Mouse (Mus musculus) intestine, embryonic 15.5 days (tissue): ENCODE data around the gene Prdm10. TPM values are rescaled to one million over a fixed set of nuclear protein-coding genes. Genes with fewer than 3 reads are reported as not detected.

ENCODE experiments used
- ATAC-seq: fragments of 200-750 bp; cut with Nextera tagmentation; 2 replicates; pipeline ENCODE4 v1.8.0; 2017; ENCODE audit warnings: moderate TSS enrichment, moderate library complexity
- H3K27ac ChIP-seq: fragments of 300-500 bp; sonication (generic); 2 replicates; pipeline ENCODE4 v1.5.1; 2015; ENCODE audit warnings: mild to moderate bottlenecking, inconsistent platforms
- H3K27me3 ChIP-seq: fragments of 300-500 bp; sonication (generic); replicated peaks from 2 replicates; pipeline ENCODE4 v1.6.1; 2015; ENCODE audit warnings: inconsistent platforms
- H3K36me3 ChIP-seq: fragments of 300-500 bp; sonication (generic); 2 replicates; pipeline ENCODE4 v1.6.1; 2015; ENCODE audit warnings: inconsistent platforms
- H3K4me1 ChIP-seq: fragments of 300-500 bp; sonication (generic); replicated peaks from 2 replicates; pipeline ENCODE4 v1.6.1; 2015; ENCODE audit warnings: inconsistent platforms
- H3K4me2 ChIP-seq: fragments of 300-500 bp; sonication (generic); replicated peaks from 2 replicates; pipeline ENCODE4 v1.6.1; 2015; ENCODE audit warnings: mild to moderate bottlenecking, inconsistent platforms
- H3K4me3 ChIP-seq: fragments of 300-500 bp; sonication (generic); replicated peaks from 2 replicates; pipeline ENCODE4 v1.5.1; 2015; ENCODE audit warnings: inconsistent platforms
- H3K9ac ChIP-seq: fragments of 300-500 bp; sonication (generic); 2 replicates; pipeline ENCODE4 v1.6.1; 2015; ENCODE audit warnings: inconsistent platforms
- H3K9me3 ChIP-seq: fragments of 300-500 bp; sonication (generic); 2 replicates; pipeline ENCODE4 v1.6.1; 2016; ENCODE audit warnings: inconsistent platforms
- WGBS: fragments of 180-500 bp; shearing (Covaris S2); methylation state at CpG from one replicate; pipeline ENCODE4 v1.1.7; 2015; 5-methylcytosine and 5-hydroxymethylcytosine counted together
- polyA plus RNA-seq: library from polyadenylated mRNA; unstranded; fragments of >200 nt; fragmentation: Nextera tagmentation; extraction: Ambion mirVana; gene quantifications from 2 replicates; pipeline ENCODE4 v1.2.1, GENCODE M21; 2015

The Prdm10 gene
- polyA plus RNA-seq, 1 experiment from 2014 or later = 4.1 TPM

DNA sequence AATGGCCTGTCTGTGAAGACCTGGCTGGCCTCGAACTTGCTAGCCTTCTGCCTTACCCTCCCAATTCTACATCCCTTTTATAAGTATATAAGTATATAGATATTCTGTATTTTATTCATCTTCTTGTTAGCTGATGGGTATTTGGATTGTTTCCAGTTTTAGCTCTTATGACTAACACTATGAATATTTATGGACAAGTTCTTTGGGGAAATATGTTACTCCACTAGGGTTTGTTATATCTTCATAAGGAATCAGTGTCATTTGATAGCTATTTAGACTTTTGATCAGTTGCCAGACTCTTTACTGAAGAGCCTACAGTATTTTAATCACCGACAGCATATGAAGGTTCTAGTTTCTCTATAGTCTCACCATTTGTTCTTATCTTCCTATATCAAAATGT lies 15.0 kb downstream of the Prdm10 start:
- H3K9ac ChIP-seq = no peak overlapping the region
- H3K27ac ChIP-seq = no peak overlapping the region
- no peak overlapping the region for H3K4me2 ChIP-seq
- H3K9me3 ChIP-seq = no peaks in the 10 kb centered on the region
- ATAC-seq = no peak
- WGBS = 64% methylated on average over 2 of the region's 2 CpGs
- no peaks in the 10 kb centered on the region for H3K36me3 ChIP-seq
- peaks cover 8% of the 10 kb centered on the region; the same call in 1 of the 2 replicates for H3K4me1 ChIP-seq
- H3K4me3 ChIP-seq = no peak overlapping the region
- no peaks in the 10 kb centered on the region for H3K27me3 ChIP-seq

DNA sequence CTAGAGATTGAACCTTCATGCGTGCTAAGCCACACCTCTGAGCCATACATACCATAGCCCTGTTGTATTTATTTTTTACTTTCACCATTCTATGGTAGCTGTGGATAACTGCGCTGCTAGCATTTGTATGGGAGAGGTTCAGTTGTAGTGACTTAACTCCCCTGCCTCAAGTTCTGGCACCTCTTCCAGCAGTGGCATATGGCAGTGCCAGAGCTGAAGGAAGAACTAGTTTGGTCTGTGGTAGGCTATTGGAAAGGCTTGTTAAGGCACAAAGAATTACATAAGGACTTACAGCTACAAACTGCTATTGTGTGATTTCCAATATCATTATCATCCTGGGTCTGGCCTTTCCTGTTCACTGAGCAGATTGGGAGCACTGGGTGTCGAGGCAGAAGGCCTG lies 16.0 kb downstream of the Prdm10 start:
- H3K9me3 ChIP-seq = no peaks in the 10 kb centered on the region
- 90% methylated on average over 3 of the region's 3 CpGs for WGBS
- H3K4me3 ChIP-seq = no peak overlapping the region
- no peak overlapping the region for H3K9ac ChIP-seq
- no peak overlapping the region for H3K27ac ChIP-seq
- H3K4me2 ChIP-seq = no peak overlapping the region
- no peaks in the 10 kb centered on the region for H3K27me3 ChIP-seq
- H3K36me3 ChIP-seq = no peaks in the 10 kb centered on the region
- peaks cover 5% of the 10 kb centered on the region; the same call in 1 of the 2 replicates for H3K4me1 ChIP-seq
- no peak for ATAC-seq

DNA sequence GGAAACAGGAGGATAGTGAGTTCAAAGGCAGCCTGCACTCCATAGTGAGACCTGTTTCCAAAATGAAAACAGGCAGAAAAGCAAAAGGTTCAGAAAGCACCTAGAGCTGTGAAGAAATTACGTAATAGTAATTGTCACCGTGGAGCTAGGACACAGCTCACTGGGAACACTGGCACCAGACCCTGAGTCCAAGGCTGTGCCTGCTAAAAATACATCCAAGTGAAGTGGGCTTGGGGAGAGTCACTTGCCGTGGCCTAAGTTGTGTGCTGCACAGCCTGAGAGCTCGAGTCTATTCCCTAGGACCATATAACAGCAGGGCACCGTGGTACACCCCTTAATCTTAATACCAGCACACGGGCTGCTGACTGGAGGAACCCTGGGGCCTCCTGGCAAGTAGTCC lies 18.4 kb downstream of the Prdm10 start:
- 76% methylated on average over 6 of the region's 6 CpGs for WGBS
- Histone ChIP-seq H3K4me1 (peaks cover 7% of the 10 kb centered on the region), H3K4me3 (no peak overlapping the region), H3K36me3 (no peaks in the 10 kb centered on the region), H3K4me2 (no peak overlapping the region), H3K9ac (no peak overlapping the region), H3K27me3 (no peaks in the 10 kb centered on the region), H3K27ac (no peak overlapping the region), H3K9me3 (no peaks in the 10 kb centered on the region)
- ATAC-seq = no peak

DNA sequence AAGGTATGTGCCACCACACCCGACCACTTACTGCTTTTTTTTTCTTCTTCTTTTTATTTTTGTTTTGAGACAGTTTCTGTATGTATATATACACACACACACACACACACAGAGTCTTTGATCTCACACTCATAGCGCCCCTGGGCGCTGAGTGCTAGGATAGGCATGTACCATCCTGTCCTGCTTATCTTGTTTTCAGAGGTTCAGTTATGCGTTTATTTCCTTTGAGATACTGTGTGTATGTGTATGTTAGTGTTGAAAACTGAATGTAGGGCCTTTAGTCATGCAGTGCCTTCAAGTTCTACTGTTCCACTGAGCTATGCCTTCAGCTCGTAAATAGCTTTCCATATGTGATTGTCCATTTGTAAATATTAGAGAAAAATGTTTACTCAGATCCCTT lies 20.2 kb downstream of the Prdm10 start:
- no peak for ATAC-seq
- Histone ChIP-seq H3K9ac (no peak overlapping the region), H3K36me3 (no peaks in the 10 kb centered on the region), H3K9me3 (no peaks in the 10 kb centered on the region), H3K27me3 (no peaks in the 10 kb centered on the region), H3K4me1 (peaks cover 7% of the 10 kb centered on the region), H3K4me2 (no peak overlapping the region), H3K27ac (no peak overlapping the region), H3K4me3 (no peak overlapping the region)
- 74% methylated on average over 5 of the region's 5 CpGs for WGBS

DNA sequence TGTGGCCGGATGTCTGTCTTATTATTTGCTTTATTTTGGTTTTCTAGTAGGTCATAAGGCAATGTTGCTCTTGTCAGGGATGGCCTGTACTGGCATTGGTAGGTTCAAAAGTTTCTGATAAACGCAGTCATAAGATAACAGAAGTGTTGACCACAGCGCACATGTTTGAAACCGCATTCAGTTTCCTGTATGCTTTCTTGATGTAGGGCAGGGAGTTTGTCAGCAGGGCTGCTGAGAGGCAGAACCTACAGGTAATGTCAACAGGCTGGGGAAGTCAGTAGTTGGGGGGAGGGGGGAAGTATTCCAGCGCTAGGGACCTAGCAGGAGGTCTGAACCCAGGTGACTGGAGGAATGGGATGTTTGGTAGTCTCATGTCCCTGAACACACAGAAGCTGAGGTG lies 20.8 kb downstream of the Prdm10 start:
- H3K4me3 ChIP-seq = no peak overlapping the region
- no peaks in the 10 kb centered on the region for H3K9me3 ChIP-seq
- H3K9ac ChIP-seq = no peak overlapping the region
- peak overlapping the region; percentile 18; the same call in 1 of the 2 replicates for H3K4me2 ChIP-seq
- H3K27ac ChIP-seq = peak overlapping the region; percentile 57
- H3K4me1 ChIP-seq = peaks cover 7% of the 10 kb centered on the region
- WGBS = 56% methylated on average over 5 of the region's 5 CpGs
- peak; percentile 51 for ATAC-seq
- H3K27me3 ChIP-seq = no peaks in the 10 kb centered on the region
- no peaks in the 10 kb centered on the region for H3K36me3 ChIP-seq

DNA sequence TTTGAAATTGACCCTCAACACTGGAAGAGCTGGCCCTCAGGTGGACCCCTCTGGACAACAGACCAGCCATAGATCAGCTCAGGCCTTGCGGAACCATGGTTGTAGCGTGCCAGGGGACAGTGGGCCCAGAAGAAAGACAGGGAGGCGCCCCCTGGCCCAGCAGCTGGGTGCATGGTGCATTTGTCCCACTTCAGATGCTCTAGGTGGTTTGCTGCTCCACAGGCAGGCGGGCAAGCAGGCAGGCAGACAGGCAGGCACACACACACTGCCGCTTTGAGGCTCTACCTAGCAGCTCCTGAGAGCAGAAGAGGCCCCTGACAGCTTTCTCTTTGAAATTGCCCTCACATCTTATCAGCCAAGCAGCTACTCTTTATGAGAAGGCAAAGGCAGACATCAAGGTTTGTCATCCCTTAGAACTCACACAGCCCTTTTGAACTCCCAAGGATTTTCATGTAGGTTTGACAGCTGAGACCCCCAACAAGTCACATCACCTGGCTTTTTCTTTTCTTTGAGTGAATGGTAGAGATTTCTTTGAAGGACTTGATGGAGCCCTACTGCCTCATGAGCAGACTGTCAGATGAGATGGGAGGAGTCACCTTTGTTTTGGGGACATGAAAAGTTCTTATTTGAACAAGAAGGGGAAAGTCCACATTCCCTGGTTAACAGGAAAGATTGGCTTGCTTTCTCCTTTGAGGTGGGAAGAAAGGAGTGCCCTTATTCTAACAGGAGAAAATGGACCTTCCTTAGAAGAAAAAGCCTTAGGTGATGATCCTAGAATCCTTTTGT lies 21.4 kb downstream of the Prdm10 start:
- H3K4me2 ChIP-seq = peak overlapping the region; percentile 18; the same call in 1 of the 2 replicates
- H3K9ac ChIP-seq = no peak overlapping the region
- peak; percentile 80 for ATAC-seq
- 64% methylated on average over 5 of the region's 5 CpGs for WGBS
- H3K9me3 ChIP-seq = no peaks in the 10 kb centered on the region
- no peak overlapping the region for H3K4me3 ChIP-seq
- H3K27me3 ChIP-seq = no peaks in the 10 kb centered on the region
- peaks cover 7% of the 10 kb centered on the region for H3K4me1 ChIP-seq
- no peaks in the 10 kb centered on the region for H3K36me3 ChIP-seq
- peak overlapping the region; percentile 57 for H3K27ac ChIP-seq

DNA sequence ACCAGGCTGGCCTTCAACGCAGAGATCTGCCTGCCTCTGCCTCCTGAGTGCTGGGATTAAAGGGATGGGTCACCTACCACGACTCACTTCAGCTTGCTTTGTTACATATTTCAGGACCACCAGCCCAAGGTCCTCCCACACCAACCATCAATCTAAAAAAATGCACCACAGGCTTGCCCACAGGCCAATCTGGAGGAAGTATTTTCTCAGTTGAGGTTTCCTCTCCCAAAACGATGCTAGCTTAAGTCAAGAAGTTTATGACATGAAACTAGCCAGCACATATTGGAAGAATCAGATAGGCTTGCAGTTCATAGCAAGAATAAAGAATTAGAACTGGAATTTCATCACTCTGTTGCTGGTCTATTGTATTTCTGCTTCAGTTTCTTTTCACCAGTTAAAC lies 24.0 kb downstream of the Prdm10 start:
- no peak for ATAC-seq
- H3K9ac ChIP-seq = no peak overlapping the region
- H3K4me1 ChIP-seq = peaks cover 7% of the 10 kb centered on the region
- H3K4me2 ChIP-seq = no peak overlapping the region
- 83% methylated on average over 3 of the region's 3 CpGs for WGBS
- no peak overlapping the region for H3K4me3 ChIP-seq
- no peaks in the 10 kb centered on the region for H3K9me3 ChIP-seq
- H3K27ac ChIP-seq = no peak overlapping the region
- no peaks in the 10 kb centered on the region for H3K36me3 ChIP-seq
- H3K27me3 ChIP-seq = no peaks in the 10 kb centered on the region

DNA sequence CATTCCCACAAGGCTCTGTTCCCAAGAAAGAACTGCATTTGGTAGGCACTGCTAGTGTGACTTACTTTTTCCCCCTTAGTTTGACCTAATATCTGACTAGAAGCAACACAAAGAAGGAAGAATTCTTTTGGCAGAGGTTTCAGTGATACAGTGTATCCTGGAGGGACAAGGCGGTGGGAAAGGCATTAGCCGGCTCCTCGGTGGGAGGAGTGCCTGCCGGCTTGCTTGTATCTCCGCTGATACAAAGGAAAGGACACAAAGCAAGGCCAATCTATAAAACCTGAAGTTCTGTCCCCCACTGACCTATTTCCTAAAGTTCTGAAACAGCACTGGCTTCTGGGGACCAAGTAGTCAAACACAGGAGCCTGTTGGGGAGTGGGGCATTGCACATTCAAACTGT lies 24.8 kb downstream of the Prdm10 start:
- Histone ChIP-seq H3K27me3 (no peaks in the 10 kb centered on the region), H3K27ac (no peak overlapping the region), H3K4me3 (no peak overlapping the region), H3K9ac (no peak overlapping the region), H3K36me3 (no peaks in the 10 kb centered on the region), H3K9me3 (no peaks in the 10 kb centered on the region), H3K4me2 (no peak overlapping the region), H3K4me1 (peaks cover 7% of the 10 kb centered on the region)
- ATAC-seq = no peak
- 88% methylated on average over 5 of the region's 5 CpGs for whole genome bisulfite sequencing

DNA sequence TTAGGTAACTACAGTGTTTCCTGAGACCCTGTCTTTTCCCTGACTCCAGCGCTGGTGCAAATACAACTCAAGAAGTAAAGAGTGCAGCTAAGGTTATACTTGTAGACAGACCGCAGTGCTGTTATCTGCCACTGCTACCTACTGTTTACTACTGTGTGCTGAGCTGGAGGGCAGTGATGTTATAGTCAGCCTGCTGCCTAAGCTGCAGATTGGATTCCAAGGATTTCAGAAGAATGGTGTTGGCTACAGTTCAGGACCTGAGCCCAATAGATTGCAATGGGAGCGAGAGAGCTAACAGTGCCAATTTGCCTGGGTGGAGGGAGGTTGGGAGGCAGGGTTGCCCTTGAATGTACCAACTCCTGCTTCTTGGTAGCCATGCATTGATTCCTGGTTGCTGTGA lies 25.5 kb downstream of the Prdm10 start:
- ATAC-seq = no peak
- H3K36me3 ChIP-seq = no peaks in the 10 kb centered on the region
- no peak overlapping the region for H3K27ac ChIP-seq
- H3K4me3 ChIP-seq = no peak overlapping the region
- no peak overlapping the region for H3K9ac ChIP-seq
- peaks cover 7% of the 10 kb centered on the region for H3K4me1 ChIP-seq
- 82% methylated on average over 3 of the region's 3 CpGs for WGBS
- H3K27me3 ChIP-seq = no peaks in the 10 kb centered on the region
- no peak overlapping the region for H3K4me2 ChIP-seq
- no peaks in the 10 kb centered on the region for H3K9me3 ChIP-seq

DNA sequence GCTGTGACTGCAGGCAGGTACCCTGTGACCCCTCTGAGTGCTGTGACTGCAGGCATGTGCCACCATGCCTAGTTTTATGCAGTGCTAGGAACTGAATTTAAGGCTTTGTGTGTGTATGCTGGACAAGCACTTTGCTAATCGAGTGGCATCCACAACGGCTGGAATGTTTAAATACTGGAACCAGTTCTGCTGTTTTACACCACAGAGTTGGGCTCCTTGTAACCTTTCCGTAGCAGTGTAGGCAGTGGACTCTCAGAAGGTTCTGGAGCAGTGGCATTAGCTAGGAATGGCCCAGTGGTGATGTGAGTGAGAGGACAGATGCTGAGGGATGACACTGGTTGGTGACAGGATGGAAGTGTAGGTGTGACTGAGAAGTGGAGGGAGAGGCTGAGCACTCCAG lies 26.9 kb downstream of the Prdm10 start:
- Histone ChIP-seq H3K27me3 (no peaks in the 10 kb centered on the region), H3K9ac (no peak overlapping the region), H3K9me3 (no peaks in the 10 kb centered on the region), H3K36me3 (no peaks in the 10 kb centered on the region), H3K4me2 (no peak overlapping the region), H3K4me3 (no peak overlapping the region), H3K27ac (no peak overlapping the region), H3K4me1 (no peaks in the 10 kb centered on the region)
- 77% methylated on average over 3 of the region's 3 CpGs for WGBS
- ATAC-seq = no peak

DNA sequence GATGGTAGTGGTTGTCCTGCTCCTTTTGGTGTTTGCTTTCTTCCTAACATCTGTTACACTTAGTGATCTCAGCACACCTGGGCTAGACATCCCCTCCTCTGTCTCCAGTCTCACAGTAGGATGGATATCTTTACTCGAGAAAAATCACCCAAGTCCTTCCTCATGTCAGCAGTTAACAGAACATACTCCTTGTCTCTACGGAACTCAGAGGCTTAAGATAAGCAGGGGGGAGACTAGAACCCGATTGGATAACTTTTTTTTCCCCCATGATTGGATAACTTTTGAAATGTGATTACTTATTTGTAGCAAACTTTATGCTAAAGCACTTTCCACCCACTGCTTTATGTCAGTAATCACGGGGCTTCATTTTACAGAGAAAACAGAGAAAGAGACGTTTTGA lies 28.7 kb downstream of the Prdm10 start:
- Histone ChIP-seq H3K9me3 (no peaks in the 10 kb centered on the region), H3K27ac (no peak overlapping the region), H3K4me3 (no peak overlapping the region), H3K36me3 (no peaks in the 10 kb centered on the region), H3K4me2 (no peak overlapping the region), H3K27me3 (no peaks in the 10 kb centered on the region), H3K4me1 (no peaks in the 10 kb centered on the region), H3K9ac (no peak overlapping the region)
- no peak for ATAC-seq
- WGBS = 61% methylated on average over 5 of the region's 5 CpGs

DNA sequence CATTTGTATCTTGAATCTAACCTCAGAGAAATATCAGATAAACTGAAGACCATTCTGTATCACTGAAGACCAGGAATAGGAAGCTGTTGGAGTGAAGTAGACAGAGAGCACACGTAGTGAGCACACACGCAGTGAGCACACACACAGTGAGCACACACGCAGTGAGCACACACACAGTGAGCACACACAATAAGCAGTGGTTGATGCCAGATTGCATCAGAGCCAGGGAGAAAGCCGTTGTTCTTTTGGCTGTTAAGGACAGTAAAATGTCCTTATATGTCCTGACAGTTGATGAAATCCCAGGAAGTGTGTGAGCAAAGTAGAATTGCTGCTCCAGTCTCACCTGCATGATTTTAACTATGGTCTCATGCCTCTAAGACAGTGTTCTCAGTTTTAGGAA lies 30.3 kb downstream of the Prdm10 start:
- no peak overlapping the region for H3K9ac ChIP-seq
- H3K27me3 ChIP-seq = no peaks in the 10 kb centered on the region
- no peak for ATAC-seq
- no peak overlapping the region for H3K27ac ChIP-seq
- no peaks in the 10 kb centered on the region for H3K9me3 ChIP-seq
- H3K36me3 ChIP-seq = no peaks in the 10 kb centered on the region
- H3K4me2 ChIP-seq = no peak overlapping the region
- H3K4me3 ChIP-seq = no peak overlapping the region
- no peaks in the 10 kb centered on the region for H3K4me1 ChIP-seq
- 83% methylated on average over 4 of the region's 4 CpGs for WGBS

DNA sequence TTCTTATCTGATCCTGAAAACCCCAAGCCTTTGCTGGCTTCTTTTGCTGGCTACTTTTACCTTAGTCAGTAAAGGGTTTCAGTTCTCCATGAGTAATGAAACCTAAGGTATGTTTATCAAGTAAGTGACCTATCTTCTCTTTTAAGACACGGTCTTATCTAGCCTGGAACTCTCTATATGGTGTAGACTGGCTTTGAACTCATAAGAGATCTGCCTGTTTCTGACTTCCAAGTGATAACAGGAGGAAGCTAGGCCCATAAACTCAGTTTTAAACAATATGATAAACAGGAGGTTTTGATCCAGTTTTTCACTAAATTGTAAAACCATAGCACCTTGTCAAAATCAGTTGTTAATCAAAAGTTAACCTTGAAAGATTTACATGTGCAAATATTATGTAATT lies 33.5 kb downstream of the Prdm10 start:
- WGBS = 65% methylated on average over 1 of the region's 1 CpGs
- Histone ChIP-seq H3K9ac (no peak overlapping the region), H3K27ac (no peak overlapping the region), H3K4me2 (no peak overlapping the region), H3K4me3 (no peak overlapping the region), H3K36me3 (no peaks in the 10 kb centered on the region), H3K9me3 (no peaks in the 10 kb centered on the region), H3K27me3 (no peaks in the 10 kb centered on the region), H3K4me1 (no peaks in the 10 kb centered on the region)
- ATAC-seq = no peak
